Mouse (Mus musculus): Measurements from ENCODE around the gene Arl4d.
A peak's percentile ranks its signal among the peaks of the same experiment; 100 is the strongest.

Arl4d gene

GRCm38 (mm10) chr11:101675349-101675748, 10.0 kb downstream of the Arl4d start:
- no peak for DNase-seq (ENCODE audit: low read depth, low spot score)

GRCm38 (mm10) chr11:101677655-101678054, 12.3 kb downstream of the Arl4d start:
- no peak for DNase-seq (ENCODE audit: low read depth, low spot score)

GRCm38 (mm10) chr11:101678770-101679169, 13.4 kb downstream of the Arl4d start:
- DNase-seq (ENCODE audit: low read depth, low spot score), result no peak

- no peak for DNase-seq (ENCODE audit: low read depth, low spot score)
Measured at GRCm38 (mm10) chr11:101679907-101680306, 14.6 kb downstream of the Arl4d start.

GRCm38 (mm10) chr11:101680634-101681325, 15.4 kb downstream of the Arl4d start:
- DNase-seq (ENCODE audit: low read depth, low spot score), result no peak

- no peak for DNase-seq (ENCODE audit: low read depth, low spot score)
Measured at GRCm38 (mm10) chr11:101681968-101682367, 16.6 kb downstream of the Arl4d start.

GRCm38 (mm10) chr11:101682410-101682960, 17.1 kb downstream of the Arl4d start:
- no peak for DNase-seq (ENCODE audit: low read depth, low spot score)

GRCm38 (mm10) chr11:101687351-101688301, 22.3 kb downstream of the Arl4d start:
- DNase-seq (ENCODE audit: low read depth, low spot score), result peak; percentile 76

- DNase-seq (ENCODE audit: low read depth, low spot score), result peak; percentile 77
Measured at GRCm38 (mm10) chr11:101689701-101690113, 24.4 kb downstream of the Arl4d start.

- no peak for DNase-seq (ENCODE audit: low read depth, low spot score)
Measured at GRCm38 (mm10) chr11:101690326-101690725, 25.0 kb downstream of the Arl4d start.

- DNase-seq (ENCODE audit: low read depth, low spot score), result peak; percentile 75
Measured at GRCm38 (mm10) chr11:101695906-101696661, 30.7 kb downstream of the Arl4d start.

- DNase-seq (ENCODE audit: low read depth, low spot score), result no peak
Measured at GRCm38 (mm10) chr11:101697156-101697861, 32.0 kb downstream of the Arl4d start.

GRCm38 (mm10) chr11:101698114-101698513, 32.8 kb downstream of the Arl4d start:
- no peak for DNase-seq (ENCODE audit: low read depth, low spot score)

- DNase-seq (ENCODE audit: low read depth, low spot score), result no peak
Measured at GRCm38 (mm10) chr11:101699556-101699955, 34.2 kb downstream of the Arl4d start.

GRCm38 (mm10) chr11:101699991-101700390, 34.6 kb downstream of the Arl4d start:
- no peak for DNase-seq (ENCODE audit: low read depth, low spot score)

GRCm38 (mm10) chr11:101700446-101700845, 35.1 kb downstream of the Arl4d start:
- no peak for DNase-seq (ENCODE audit: low read depth, low spot score)

GRCm38 (mm10) chr11:101704081-101704480, 38.7 kb downstream of the Arl4d start:
- DNase-seq (ENCODE audit: low read depth, low spot score), result no peak

- no peak for DNase-seq (ENCODE audit: low read depth, low spot score)
Measured at GRCm38 (mm10) chr11:101706764-101707448, 41.6 kb downstream of the Arl4d start.

GRCm38 (mm10) chr11:101708482-101708881, 43.1 kb downstream of the Arl4d start:
- DNase-seq (ENCODE audit: low read depth, low spot score), result no peak

GRCm38 (mm10) chr11:101712811-101713210, 47.5 kb downstream of the Arl4d start:
- DNase-seq (ENCODE audit: low read depth, low spot score), result no peak
